Mouse (Mus musculus) adipose tissue, adult 10 weeks (tissue): Measurements from ENCODE around the gene Gm9045. TPM values are rescaled to one million over a fixed set of nuclear protein-coding genes. Genes with fewer than 3 reads are reported as not detected.

ENCODE experiments used
- polyA plus RNA-seq: library from polyadenylated mRNA; stranded (reverse); fragments of 350-450 nt; fragmentation: Illumina TruSeq; extraction: RNeasy Lipid Tissue Mini Kit (QIAGEN cat#74804); gene quantifications from one replicate; pipeline ENCODE4 v1.2.3, GENCODE M21; 2014; ENCODE audit warnings: low read depth, low replicate concordance

The Gm9045 gene
- not detected for polyA plus RNA-seq

DNA sequence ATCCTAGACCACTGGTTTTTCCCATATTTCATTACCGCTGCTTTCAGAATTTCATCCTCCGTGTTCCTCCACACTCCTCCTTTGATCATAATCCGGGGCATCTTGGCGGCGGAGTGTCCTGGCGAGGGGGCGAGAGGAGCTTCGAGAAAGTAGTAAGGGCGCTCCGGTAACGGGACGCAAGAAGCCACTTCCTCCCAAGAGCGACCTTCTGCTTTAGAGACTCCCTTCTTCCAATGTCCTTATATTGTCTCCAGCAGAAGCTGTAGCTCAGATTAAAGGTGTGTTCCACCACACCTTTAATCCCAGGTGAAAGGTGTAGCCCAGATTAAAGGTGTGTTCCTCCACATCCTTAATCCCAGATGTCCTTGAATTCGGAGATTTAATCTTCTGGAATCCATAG, at the start of gene Gm9045:
Gene Gm9045 (minus strand): TSS at position 101 of the 400 bp plus-strand sequence.

DNA sequence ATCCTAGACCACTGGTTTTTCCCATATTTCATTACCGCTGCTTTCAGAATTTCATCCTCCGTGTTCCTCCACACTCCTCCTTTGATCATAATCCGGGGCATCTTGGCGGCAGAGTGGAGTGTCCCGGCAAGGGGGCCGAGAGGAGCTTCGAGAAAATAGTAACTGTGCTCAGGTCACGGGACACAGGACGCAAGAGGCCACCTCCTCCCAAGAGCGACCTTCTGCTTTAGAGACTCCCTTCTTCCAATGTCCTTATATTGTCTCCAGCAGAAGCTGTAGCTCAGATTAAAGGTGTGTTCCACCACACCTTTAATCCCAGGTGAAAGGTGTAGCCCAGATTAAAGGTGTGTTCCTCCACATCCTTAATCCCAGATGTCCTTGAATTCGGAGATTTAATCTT, 16.4 kb upstream of the Gm9045 start, which contains the start of gene Gm9049:
Gene Gm9049 (minus strand): TSS at position 101 of the 400 bp plus-strand sequence.

DNA sequence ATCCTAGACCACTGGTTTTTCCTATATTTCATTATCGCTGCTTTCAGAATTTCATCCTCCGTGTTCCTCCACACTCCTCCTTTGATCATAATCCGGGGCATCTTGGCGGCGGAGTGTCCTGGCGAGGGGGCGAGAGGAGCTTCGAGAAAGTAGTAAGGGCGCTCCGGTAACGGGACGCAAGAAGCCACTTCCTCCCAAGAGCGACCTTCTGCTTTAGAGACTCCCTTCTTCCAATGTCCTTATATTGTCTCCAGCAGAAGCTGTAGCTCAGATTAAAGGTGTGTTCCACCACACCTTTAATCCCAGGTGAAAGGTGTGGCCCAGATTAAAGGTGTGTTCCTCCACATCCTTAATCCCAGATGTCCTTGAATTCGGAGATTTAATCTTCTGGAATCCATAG, 10.9 kb upstream of the Gm9045 start, which contains the start of gene Gm9048:
Gene Gm9048 (minus strand): TSS at position 101 of the 400 bp plus-strand sequence.

DNA sequence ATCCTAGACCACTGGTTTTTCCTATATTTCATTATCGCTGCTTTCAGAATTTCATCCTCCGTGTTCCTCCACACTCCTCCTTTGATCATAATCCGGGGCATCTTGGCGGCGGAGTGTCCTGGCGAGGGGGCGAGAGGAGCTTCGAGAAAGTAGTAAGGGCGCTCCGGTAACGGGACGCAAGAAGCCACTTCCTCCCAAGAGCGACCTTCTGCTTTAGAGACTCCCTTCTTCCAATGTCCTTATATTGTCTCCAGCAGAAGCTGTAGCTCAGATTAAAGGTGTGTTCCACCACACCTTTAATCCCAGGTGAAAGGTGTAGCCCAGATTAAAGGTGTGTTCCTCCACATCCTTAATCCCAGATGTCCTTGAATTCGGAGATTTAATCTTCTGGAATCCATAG, 5.5 kb upstream of the Gm9045 start, which contains the start of gene Gm9046:
Gene Gm9046 (minus strand): TSS at position 101 of the 400 bp plus-strand sequence.

DNA sequence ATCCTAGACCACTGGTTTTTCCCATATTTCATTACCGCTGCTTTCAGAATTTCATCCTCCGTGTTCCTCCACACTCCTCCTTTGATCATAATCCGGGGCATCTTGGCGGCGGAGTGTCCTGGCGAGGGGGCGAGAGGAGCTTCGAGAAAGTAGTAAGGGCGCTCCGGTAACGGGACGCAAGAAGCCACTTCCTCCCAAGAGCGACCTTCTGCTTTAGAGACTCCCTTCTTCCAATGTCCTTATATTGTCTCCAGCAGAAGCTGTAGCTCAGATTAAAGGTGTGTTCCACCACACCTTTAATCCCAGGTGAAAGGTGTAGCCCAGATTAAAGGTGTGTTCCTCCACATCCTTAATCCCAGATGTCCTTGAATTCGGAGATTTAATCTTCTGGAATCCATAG, 5.3 kb downstream of the Gm9045 start, which contains the start of gene Gm9044:
Gene Gm9044 (minus strand): TSS at position 101 of the 400 bp plus-strand sequence.

DNA sequence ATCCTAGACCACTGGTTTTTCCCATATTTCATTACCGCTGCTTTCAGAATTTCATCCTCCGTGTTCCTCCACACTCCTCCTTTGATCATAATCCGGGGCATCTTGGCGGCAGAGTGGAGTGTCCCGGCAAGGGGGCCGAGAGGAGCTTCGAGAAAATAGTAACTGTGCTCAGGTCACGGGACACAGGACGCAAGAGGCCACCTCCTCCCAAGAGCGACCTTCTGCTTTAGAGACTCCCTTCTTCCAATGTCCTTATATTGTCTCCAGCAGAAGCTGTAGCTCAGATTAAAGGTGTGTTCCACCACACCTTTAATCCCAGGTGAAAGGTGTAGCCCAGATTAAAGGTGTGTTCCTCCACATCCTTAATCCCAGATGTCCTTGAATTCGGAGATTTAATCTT, 10.8 kb downstream of the Gm9045 start, which contains the start of gene Gm9040:
Gene Gm9040 (minus strand): TSS at position 101 of the 400 bp plus-strand sequence.

DNA sequence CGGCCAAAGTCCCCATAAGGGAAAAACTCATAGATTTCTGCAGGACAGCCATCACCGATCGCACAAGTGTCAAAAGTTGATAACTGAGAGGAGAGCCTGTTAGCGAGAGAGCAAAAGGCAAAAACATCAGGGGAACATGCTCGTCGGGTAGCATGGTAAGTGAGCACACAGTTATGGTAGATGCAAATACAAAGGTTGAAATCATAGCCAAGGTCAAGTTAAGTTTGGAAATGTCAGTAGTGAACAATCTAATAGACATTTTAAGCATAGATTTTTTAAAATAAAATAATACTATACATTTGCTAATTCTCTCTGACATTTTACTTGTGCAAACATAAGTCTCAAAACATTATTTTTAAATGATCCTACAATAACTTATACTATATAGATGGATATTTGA, 42.7 kb downstream of the Gm9045 start, which contains the start of gene Iltifb:
Gene Iltifb (minus strand): TSS at position 101 of the 400 bp plus-strand sequence.

Other genes starting within 250 kb of the Gm9045 start
- 12.6 TPM for gene Mdm1, start 196.0 kb downstream of the Gm9045 start, polyA plus RNA-seq
- gene Il22, start 132.9 kb downstream of the Gm9045 start, polyA plus RNA-seq: not detected
- not detected for gene Gm32717, start 97.1 kb downstream of the Gm9045 start, polyA plus RNA-seq
- gene Gm32802, start 79.1 kb downstream of the Gm9045 start, polyA plus RNA-seq: not detected
- not detected for gene Iltifb, start 42.8 kb downstream of the Gm9045 start, polyA plus RNA-seq
- not detected for gene Gm9040, start 10.9 kb downstream of the Gm9045 start, polyA plus RNA-seq
- gene Gm9044, start 5.4 kb downstream of the Gm9045 start, polyA plus RNA-seq: not detected
- not detected for gene Gm9046, start 5.4 kb upstream of the Gm9045 start, polyA plus RNA-seq
- not detected for gene Gm9048, start 10.8 kb upstream of the Gm9045 start, polyA plus RNA-seq
- gene Gm9049, start 16.3 kb upstream of the Gm9045 start, polyA plus RNA-seq: not detected
- gene Ifng, start 103.2 kb upstream of the Gm9045 start, polyA plus RNA-seq: 0.50 TPM